Mouse (Mus musculus) cerebellum, postnatal 25 days (tissue): ENCODE measurements around the gene Urb1.
"Not testable (repeated sequence)": the region's sequence is repeated elsewhere in the genome, so short reads cannot be mapped to it uniquely, and the experiment has no call there.

Experiments
- DNase-seq, 2 experiments: peaks; one replicate each; pipeline ENCODE4 v3.0.0; 2021; ENCODE audit warnings: mixed read lengths in 2 of 2

The Urb1 gene

GRCm38 (mm10) chr16:90809975-90810715 lies at the start of gene Urb1:
Gene Urb1, minus strand, starts transcription at chr16:90810413.
- DNase-seq: peak; percentile 97 to 100

GRCm38 (mm10) chr16:90858206-90858605 lies 48.0 kb upstream of the Urb1 start:
- no peak for DNase-seq

- no peak for DNase-seq
These were observed 46.5 kb upstream of the Urb1 start for GRCm38 (mm10) chr16:90856552-90857200.

GRCm38 (mm10) chr16:90851621-90852334 lies 41.6 kb upstream of the Urb1 start:
- no peak for DNase-seq

GRCm38 (mm10) chr16:90850881-90851280 lies 40.7 kb upstream of the Urb1 start:
- no peak for DNase-seq

GRCm38 (mm10) chr16:90849262-90849661 lies 39.0 kb upstream of the Urb1 start:
- no peak for DNase-seq

GRCm38 (mm10) chr16:90848697-90849096 lies 38.5 kb upstream of the Urb1 start:
- DNase-seq: no peak

GRCm38 (mm10) chr16:90845591-90845990 lies 35.4 kb upstream of the Urb1 start:
- DNase-seq: no peak

GRCm38 (mm10) chr16:90845038-90845437 lies 34.8 kb upstream of the Urb1 start:
- DNase-seq: no peak

- no peak for DNase-seq
These were observed 32.0 kb upstream of the Urb1 start for GRCm38 (mm10) chr16:90842164-90842563.

- no peak for DNase-seq
These were observed 27.2 kb upstream of the Urb1 start for GRCm38 (mm10) chr16:90837431-90837830.

GRCm38 (mm10) chr16:90833041-90833791 lies 23.0 kb upstream of the Urb1 start:
- DNase-seq: no peak

GRCm38 (mm10) chr16:90832495-90832894 lies 22.3 kb upstream of the Urb1 start:
- no peak for DNase-seq

GRCm38 (mm10) chr16:90831676-90832075 lies 21.5 kb upstream of the Urb1 start:
- peak in 1 of 2 experiments; percentile 12 for DNase-seq

GRCm38 (mm10) chr16:90830686-90831439 lies 20.6 kb upstream of the Urb1 start:
- DNase-seq: peak; percentile 76 to 83

- DNase-seq: peak; percentile 77 to 84
These were observed 19.9 kb upstream of the Urb1 start for GRCm38 (mm10) chr16:90829894-90830685.

GRCm38 (mm10) chr16:90829136-90829535 lies 18.9 kb upstream of the Urb1 start:
- DNase-seq: no peak

GRCm38 (mm10) chr16:90827498-90827897 lies 17.3 kb upstream of the Urb1 start:
- no peak for DNase-seq

- DNase-seq: no peak
These were observed 16.2 kb upstream of the Urb1 start, which contains the start of gene Eva1c for GRCm38 (mm10) chr16:90826457-90826856. Gene Eva1c, plus strand, starts transcription at chr16:90826719.

- DNase-seq: no peak
These were observed 15.8 kb upstream of the Urb1 start for GRCm38 (mm10) chr16:90826041-90826440.

GRCm38 (mm10) chr16:90823986-90824385 lies 13.8 kb upstream of the Urb1 start:
- not testable (repeated sequence) for DNase-seq
